Mouse (Mus musculus) hindbrain, postnatal 0 days (tissue): ENCODE measurements around the gene Pf4. TPM values are rescaled to one million over a fixed set of nuclear protein-coding genes. Genes with fewer than 3 reads are reported as not detected.

Source experiments
- ATAC-seq: fragments of 200-750 bp; cut with Nextera tagmentation; 2 replicates; pipeline ENCODE4 v1.8.0; 2017; ENCODE audit warnings: mild to moderate bottlenecking, moderate TSS enrichment, moderate library complexity
- DNase-seq: peaks from one replicate; pipeline ENCODE4 v3.0.0-alpha.2; 2015; ENCODE audit warnings: low spot score
- H3K27ac ChIP-seq: fragments of 300-500 bp; sonication (generic); 2 replicates; pipeline ENCODE4 v1.5.1; 2014; ENCODE audit warnings: mild to moderate bottlenecking
- H3K27me3 ChIP-seq: fragments of 300-500 bp; sonication (generic); 2 replicates; pipeline ENCODE4 v1.6.1; 2014; ENCODE audit warnings: low read length, mixed read lengths; ENCODE audit not compliant: insufficient read depth
- H3K36me3 ChIP-seq: fragments of 300-500 bp; sonication (generic); 2 replicates; pipeline ENCODE4 v1.6.1; 2014; ENCODE audit warnings: low read length, mixed read lengths; ENCODE audit not compliant: insufficient read depth
- H3K4me1 ChIP-seq: fragments of 300-500 bp; sonication (generic); 2 replicates; pipeline ENCODE4 v1.6.1; 2014; ENCODE audit warnings: antibody characterized with exemption, low read length, mixed read lengths; ENCODE audit not compliant: insufficient read depth
- H3K4me2 ChIP-seq: fragments of 300-500 bp; sonication (generic); 2 replicates; pipeline ENCODE4 v1.6.1; 2014; ENCODE audit warnings: low read depth, mild to moderate bottlenecking, low read length, moderate library complexity, mixed read lengths
- H3K4me3 ChIP-seq: fragments of 300-500 bp; sonication (generic); 2 replicates; pipeline ENCODE4 v1.5.1; 2014; ENCODE audit warnings: low read length
- H3K9ac ChIP-seq: fragments of 300-500 bp; sonication (generic); replicated peaks from 2 replicates; pipeline ENCODE4 v1.6.1; 2014; ENCODE audit warnings: mild to moderate bottlenecking, low read length, moderate library complexity, mixed read lengths
- H3K9me3 ChIP-seq: fragments of 300-500 bp; sonication (generic); 2 replicates; pipeline ENCODE4 v1.6.1; 2016; ENCODE audit warnings: low read length, mixed read lengths
- CTCF ChIP-seq: IDR thresholded peaks from 2 replicates; pipeline ENCODE4 v1.5.1; 2016; ENCODE audit warnings: antibody characterized with exemption, control low read depth, low read depth
- WGBS: fragments of 180-500 bp; shearing (Covaris S2); extraction: QIAGEN DNeasy Blood & Tissue Kit; methylation state at CpG from one replicate; pipeline ENCODE4 v1.1.7; 2014; 5-methylcytosine and 5-hydroxymethylcytosine counted together
- microRNA-seq, 2 experiments: library from miRNA; unstranded; fragments of <30 nt; microRNA quantifications; one replicate each; pipeline ENCODE4; 2016
- polyA plus RNA-seq: library from polyadenylated mRNA; unstranded; fragments of >200 nt; fragmentation: Nextera tagmentation; extraction: Ambion mirVana; gene quantifications from 2 replicates; pipeline ENCODE4 v1.2.1, GENCODE M21; 2015
- total RNA-seq: library from RNA; depleted of rRNA; stranded (reverse); fragments of >200 nt; gene quantifications from 2 replicates; pipeline ENCODE4 v1.2.3, GENCODE M21; 2014; rRNA removed

The Pf4 gene
- total and polyA plus RNA-seq, 2 experiments from 2014 or later: 20.3 to 75.7 TPM

DNA sequence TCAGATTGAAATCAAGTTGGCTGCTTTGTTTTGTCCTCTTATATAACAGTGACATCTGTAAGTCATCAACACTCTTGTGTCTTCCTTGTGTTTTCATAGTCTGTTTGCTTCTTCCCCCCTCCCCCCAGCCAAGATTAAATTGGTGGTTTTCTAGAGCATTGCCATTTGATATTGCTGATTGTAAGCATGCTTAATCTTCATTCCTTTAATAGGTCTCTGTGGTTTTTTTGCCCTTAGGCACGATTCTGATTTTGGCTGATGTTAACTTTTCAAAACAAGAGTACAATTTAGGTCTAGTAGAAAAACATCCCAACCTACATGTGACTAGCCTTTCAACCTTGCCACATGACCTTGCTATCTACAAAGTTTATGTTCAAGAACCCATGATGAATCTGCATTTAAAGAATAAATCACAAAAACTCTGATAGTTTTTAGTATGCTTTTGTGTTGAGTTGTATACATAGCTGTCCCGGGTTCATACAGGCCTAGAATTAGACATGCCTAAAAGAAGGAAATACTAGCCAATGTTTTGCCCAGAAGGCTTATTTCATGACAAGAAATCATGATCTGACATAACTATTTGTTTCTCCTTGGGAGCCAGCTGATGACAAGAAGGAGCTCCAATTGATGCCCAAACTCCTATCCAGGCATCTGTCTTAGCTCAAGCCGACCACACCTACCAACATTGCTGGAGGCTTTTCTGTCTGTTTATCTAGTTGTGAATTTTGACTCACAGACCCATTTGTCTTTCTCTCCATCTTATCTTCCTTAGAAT is 35.1 kb downstream of the Pf4 start:
- Histone ChIP-seq H3K4me3 (no peak overlapping the region), H3K9me3 (no peaks in the 10 kb centered on the region), H3K27ac (no peak overlapping the region), H3K27me3 (no peaks in the 10 kb centered on the region), H3K4me2 (no peak overlapping the region), H3K4me1 (no peaks in the 10 kb centered on the region), H3K36me3 (no peaks in the 10 kb centered on the region), H3K9ac (no peak overlapping the region)
- WGBS: 84% methylated on average over 3 of the region's 3 CpGs
- no peak for DNase-seq
- no peak for TF ChIP-seq CTCF
- no peak for ATAC-seq

GRCm38 (mm10) chr5:90819756-90820155 is 47.5 kb downstream of the Pf4 start:
- no peaks in the 10 kb centered on the region for H3K36me3 ChIP-seq
- no peaks in the 10 kb centered on the region for H3K9me3 ChIP-seq
- no peaks in the 10 kb centered on the region for H3K4me1 ChIP-seq
- ATAC-seq: no peak
- no peak overlapping the region for H3K9ac ChIP-seq
- no peak for TF ChIP-seq CTCF
- H3K27me3 ChIP-seq: no peaks in the 10 kb centered on the region
- no peak overlapping the region for H3K27ac ChIP-seq
- no peak for DNase-seq
- no peak overlapping the region for H3K4me3 ChIP-seq
- H3K4me2 ChIP-seq: no peak overlapping the region

Small RNA genes lying within 50 kb of the gene (microRNA-seq; reads per million reads assigned to microRNA genes)
- gene Gm24322: 0 reads per million in 2 experiments

Other genes with a start within 250 kb of the Pf4 start
- not detected in 2 replicates for gene 5830473C10Rik, start 211.3 kb upstream of the Pf4 start, total RNA-seq
- gene 5830473C10Rik, start 211.3 kb upstream of the Pf4 start, polyA plus RNA-seq: 0.15 and 0.24 TPM in 2 replicates
- 1.4 and 1.8 TPM in 2 replicates for gene Rassf6, start 131.8 kb upstream of the Pf4 start, total RNA-seq
- 2.8 and 3.9 TPM in 2 replicates for gene Rassf6, start 131.8 kb upstream of the Pf4 start, polyA plus RNA-seq
- not detected in 2 replicates for gene Cxcl5, start 13.1 kb upstream of the Pf4 start, total RNA-seq
- 0.28 and 0.55 TPM in 2 replicates for gene Cxcl5, start 13.1 kb upstream of the Pf4 start, polyA plus RNA-seq
- 0.37 and 1.5 TPM in 2 replicates for gene Ppbp, start 3.9 kb upstream of the Pf4 start, total RNA-seq
- 0.49 and 0.61 TPM in 2 replicates for gene Ppbp, start 3.9 kb upstream of the Pf4 start, polyA plus RNA-seq
- gene Cxcl3, start 13.7 kb downstream of the Pf4 start, total RNA-seq: not detected in 2 replicates
- 0.24 and 0.29 TPM in 2 replicates for gene Cxcl3, start 13.7 kb downstream of the Pf4 start, polyA plus RNA-seq
- not detected in 2 replicates for gene Cxcl15, start 22.1 kb downstream of the Pf4 start, total RNA-seq
- not detected in 2 replicates for gene Cxcl15, start 22.1 kb downstream of the Pf4 start, polyA plus RNA-seq
- gene Cxcl1, start 118.8 kb downstream of the Pf4 start, total RNA-seq: 0.22 TPM in 1 of 2 replicates, not detected in the other
- gene Cxcl1, start 118.8 kb downstream of the Pf4 start, polyA plus RNA-seq: 0.50 and 0.56 TPM in 2 replicates
- gene Cxcl2, start 131.4 kb downstream of the Pf4 start, total RNA-seq: not detected in 2 replicates
- gene Cxcl2, start 131.4 kb downstream of the Pf4 start, polyA plus RNA-seq: 0.14 TPM in 1 of 2 replicates, not detected in the other
- 84.7 and 97.5 TPM in 2 replicates for gene Mthfd2l, start 158.7 kb downstream of the Pf4 start, total RNA-seq
- 58.8 and 62.7 TPM in 2 replicates for gene Mthfd2l, start 158.7 kb downstream of the Pf4 start, polyA plus RNA-seq